Mouse (Mus musculus): ENCODE results near the gene Ckb. TPM values are rescaled to one million over a fixed set of nuclear protein-coding genes. Genes with fewer than 3 reads are reported as not detected.

Gene Ckb
- polyA plus RNA-seq, 1 experiment from 2014 or later = 1,830 TPM

DNA sequence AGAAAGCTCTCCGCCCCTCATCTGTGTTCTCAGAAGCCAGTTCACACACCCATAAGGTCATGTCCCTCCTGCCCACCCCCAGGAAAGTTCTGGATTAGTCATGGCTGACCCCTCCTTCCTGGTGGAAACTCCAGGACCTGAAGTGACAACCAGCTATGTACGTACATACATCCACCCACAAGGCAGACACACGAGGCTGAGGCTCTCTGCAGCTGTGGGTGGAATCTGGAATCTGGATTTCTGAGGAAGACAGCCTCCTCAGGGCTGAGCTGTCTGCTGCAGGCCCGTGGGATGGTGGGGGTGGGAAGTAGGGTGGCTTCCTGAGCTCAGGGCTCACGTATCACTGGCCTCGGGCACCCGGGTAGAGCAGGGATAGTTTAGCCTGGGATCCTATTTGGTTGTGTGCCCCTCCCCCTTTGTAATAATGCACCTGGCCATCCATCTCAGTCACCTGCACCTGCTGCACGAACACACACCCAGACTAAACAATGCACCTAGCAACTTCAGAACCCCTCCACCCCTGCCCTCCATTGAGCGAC is 28.9 kb upstream of the Ckb start:
- Histone ChIP-seq H3K4me1 (replicated peaks) (peaks cover 11% of the 10 kb centered on the region), H3K27me3 (no peaks in the 10 kb centered on the region), H3K4me3 (no peak overlapping the region), H3K36me3 (no peaks in the 10 kb centered on the region), H3K9me3 (no peaks in the 10 kb centered on the region), H3K9ac (no peak overlapping the region), H3K27ac (replicated peaks) (no peak overlapping the region), H3K4me2 (no peak overlapping the region)
- no peak for ATAC-seq (ENCODE audit: low FRiP score, low read depth)
- WGBS = 72% methylated on average over 9 of the region's 9 CpGs

DNA sequence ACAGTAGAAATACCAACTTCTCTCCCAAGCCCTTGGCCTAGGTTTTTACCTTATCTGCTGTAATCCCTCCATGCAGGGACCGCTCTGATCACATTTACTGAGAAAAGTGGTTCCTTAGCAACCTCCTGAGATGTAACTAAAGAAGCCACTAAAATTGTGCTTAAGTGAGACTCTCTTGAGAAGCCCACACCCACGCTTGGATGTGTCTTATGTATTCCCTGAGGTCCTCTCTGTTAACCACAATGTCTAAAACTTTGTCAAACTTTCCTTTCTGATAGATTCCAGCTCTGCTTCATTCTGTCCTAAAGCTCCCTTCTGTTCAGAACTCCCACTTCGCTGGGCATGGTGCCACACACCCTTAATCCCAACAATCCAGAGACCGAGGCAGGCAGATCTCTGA is 27.4 kb upstream of the Ckb start:
- Histone ChIP-seq H3K36me3 (no peaks in the 10 kb centered on the region), H3K4me2 (no peak overlapping the region), H3K4me1 (replicated peaks) (peaks cover 20% of the 10 kb centered on the region), H3K27ac (replicated peaks) (no peak overlapping the region), H3K27me3 (no peaks in the 10 kb centered on the region), H3K9me3 (no peaks in the 10 kb centered on the region), H3K4me3 (no peak overlapping the region), H3K9ac (no peak overlapping the region)
- 87% methylated on average over 4 of the region's 4 CpGs for WGBS
- ATAC-seq (ENCODE audit: low FRiP score, low read depth) = no peak

DNA sequence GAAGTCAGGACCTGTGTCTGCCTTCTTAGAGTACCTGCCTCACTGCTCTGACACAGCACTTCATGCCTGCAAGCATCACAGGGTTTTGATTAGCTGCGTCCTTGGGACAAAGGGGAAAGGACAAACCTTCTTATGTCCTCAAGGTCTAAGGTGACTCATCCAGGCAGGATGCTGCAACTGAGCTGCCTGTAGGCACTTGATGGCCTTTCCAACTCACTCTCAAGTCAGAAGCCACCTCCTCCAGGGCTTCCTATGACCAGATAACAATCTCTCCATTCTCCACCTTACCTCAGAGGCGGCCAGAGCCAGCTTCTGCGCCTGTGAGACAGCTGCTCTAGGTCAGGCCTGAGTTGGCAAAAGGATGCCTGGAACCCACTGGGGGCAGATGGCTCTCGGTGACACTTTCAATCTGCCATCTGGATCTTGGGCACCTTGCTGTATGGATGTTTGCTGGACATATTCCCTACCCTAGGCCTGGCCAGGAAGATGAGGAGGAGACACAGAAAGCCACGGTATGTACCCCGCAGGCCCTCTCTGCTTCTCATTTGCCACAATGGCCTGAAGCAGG is 26.3 kb upstream of the Ckb start:
- Histone ChIP-seq H3K27me3 (no peaks in the 10 kb centered on the region), H3K4me2 (no peak overlapping the region), H3K9ac (no peak overlapping the region), H3K36me3 (no peaks in the 10 kb centered on the region), H3K4me1 (replicated peaks) (peaks cover 28% of the 10 kb centered on the region), H3K27ac (replicated peaks) (no peak overlapping the region), H3K4me3 (no peak overlapping the region), H3K9me3 (no peaks in the 10 kb centered on the region)
- WGBS = 60% methylated on average over 6 of the region's 6 CpGs
- ATAC-seq (ENCODE audit: low FRiP score, low read depth) = no peak

DNA sequence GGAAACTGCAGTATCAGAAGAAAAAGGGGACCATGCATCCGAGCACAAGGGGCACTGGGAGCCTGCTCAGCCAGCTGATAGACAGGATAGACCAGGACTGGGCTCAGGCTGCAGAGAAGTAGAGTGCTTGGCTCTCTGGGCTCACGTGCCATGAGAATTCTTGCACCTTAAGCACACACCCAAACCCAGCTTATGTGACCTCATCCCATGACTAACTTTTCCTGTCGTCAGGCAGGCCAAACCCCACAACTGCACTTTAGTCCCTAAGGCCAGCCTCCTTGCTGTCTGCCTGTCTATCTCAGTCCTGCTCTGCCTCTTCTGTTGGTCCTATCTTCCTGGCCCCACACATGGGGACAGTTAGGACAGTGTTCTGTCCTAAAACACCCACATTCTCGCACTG is 25.6 kb upstream of the Ckb start:
- H3K9me3 ChIP-seq = no peaks in the 10 kb centered on the region
- H3K27me3 ChIP-seq = no peaks in the 10 kb centered on the region
- no peak overlapping the region for H3K27ac ChIP-seq (replicated peaks)
- no peak overlapping the region for H3K4me2 ChIP-seq
- no peak overlapping the region for H3K4me3 ChIP-seq
- no peak overlapping the region for H3K9ac ChIP-seq
- no peaks in the 10 kb centered on the region for H3K36me3 ChIP-seq
- H3K4me1 ChIP-seq (replicated peaks) = peaks cover 36% of the 10 kb centered on the region
- ATAC-seq (ENCODE audit: low FRiP score, low read depth) = no peak
- WGBS = 75% methylated on average over 4 of the region's 4 CpGs

DNA sequence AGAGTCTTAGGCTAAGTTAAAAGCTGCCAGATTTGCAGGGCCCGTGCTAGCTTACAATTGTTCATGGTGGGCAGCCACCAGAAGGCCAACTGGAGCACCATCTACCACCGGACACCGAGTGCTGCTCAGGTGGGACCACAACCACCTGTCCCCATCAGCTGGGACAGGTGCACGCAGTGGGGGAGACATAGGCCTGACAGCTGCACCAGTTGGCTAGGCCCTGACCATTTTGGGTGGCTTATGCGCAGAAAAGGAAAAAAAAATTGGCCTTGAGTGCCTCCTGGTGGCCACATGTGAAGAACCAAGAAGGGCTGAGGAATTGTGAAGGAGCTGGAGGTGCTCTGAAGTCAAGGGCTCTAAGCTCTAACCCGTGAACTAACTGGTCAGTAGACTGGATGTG is 24.1 kb upstream of the Ckb start:
- H3K27ac ChIP-seq (replicated peaks) = peak overlapping the region; percentile 86
- no peaks in the 10 kb centered on the region for H3K36me3 ChIP-seq
- H3K9ac ChIP-seq = no peak overlapping the region
- H3K9me3 ChIP-seq = no peaks in the 10 kb centered on the region
- no peak for ATAC-seq (ENCODE audit: low FRiP score, low read depth)
- no peaks in the 10 kb centered on the region for H3K27me3 ChIP-seq
- H3K4me3 ChIP-seq = no peak overlapping the region
- H3K4me2 ChIP-seq = no peak overlapping the region
- peaks cover 50% of the 10 kb centered on the region for H3K4me1 ChIP-seq (replicated peaks)
- 16% methylated on average over 6 of the region's 6 CpGs for WGBS

DNA sequence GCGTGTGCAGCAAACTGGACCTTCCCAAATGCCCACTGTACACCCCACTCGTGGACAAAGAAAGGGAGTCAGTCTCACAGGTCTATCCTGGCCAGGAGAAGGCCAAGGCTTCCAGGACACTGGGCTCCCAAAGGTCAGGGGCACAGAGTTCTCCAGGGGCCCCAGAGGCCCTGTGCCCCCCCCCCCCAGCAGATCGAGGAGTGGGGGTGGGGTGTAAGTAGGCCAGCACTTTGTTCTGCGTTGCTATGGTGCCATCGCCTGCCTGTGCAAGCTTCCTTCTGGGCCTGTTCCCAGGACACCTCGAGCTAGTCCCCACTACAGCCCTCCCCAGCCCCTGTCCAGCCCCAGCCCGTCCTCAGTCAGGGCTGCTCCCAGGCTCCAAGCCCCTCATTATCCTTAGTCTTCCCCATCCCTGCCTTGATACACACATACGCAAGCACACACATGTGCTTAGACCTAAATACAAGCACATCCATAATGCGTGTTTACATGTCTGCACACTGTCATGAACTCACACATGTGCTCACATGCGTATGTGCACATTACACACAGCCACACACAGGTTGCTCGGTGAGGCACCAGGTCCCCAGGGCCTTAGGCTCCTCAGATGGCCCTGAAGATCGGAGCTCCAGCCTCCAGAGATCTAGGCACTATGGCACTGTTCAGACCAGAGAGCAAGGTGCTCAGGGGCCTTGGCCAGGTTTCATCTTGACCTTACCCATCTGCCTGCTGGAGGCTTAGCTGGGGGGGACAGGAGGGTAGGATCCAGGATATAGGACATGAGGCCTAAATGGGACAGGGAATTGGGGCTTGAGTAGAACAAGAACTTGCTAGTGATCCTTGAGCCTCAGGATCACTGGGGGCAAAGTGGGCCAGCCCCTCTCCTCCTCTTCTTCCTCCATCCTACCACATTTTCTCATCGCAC is 23.0 kb upstream of the Ckb start:
- H3K27ac ChIP-seq (replicated peaks) = peak overlapping the region; percentile 86
- peak overlapping the region; percentile 25 for H3K4me2 ChIP-seq
- whole genome bisulfite sequencing = 22% methylated on average over 13 of the region's 13 CpGs
- no peak overlapping the region for H3K9ac ChIP-seq
- H3K4me1 ChIP-seq (replicated peaks) = peaks cover 60% of the 10 kb centered on the region
- no peaks in the 10 kb centered on the region for H3K27me3 ChIP-seq
- H3K9me3 ChIP-seq = no peaks in the 10 kb centered on the region
- H3K36me3 ChIP-seq = no peaks in the 10 kb centered on the region
- no peak overlapping the region for H3K4me3 ChIP-seq
- ATAC-seq (ENCODE audit: low FRiP score, low read depth) = peak; percentile 60

DNA sequence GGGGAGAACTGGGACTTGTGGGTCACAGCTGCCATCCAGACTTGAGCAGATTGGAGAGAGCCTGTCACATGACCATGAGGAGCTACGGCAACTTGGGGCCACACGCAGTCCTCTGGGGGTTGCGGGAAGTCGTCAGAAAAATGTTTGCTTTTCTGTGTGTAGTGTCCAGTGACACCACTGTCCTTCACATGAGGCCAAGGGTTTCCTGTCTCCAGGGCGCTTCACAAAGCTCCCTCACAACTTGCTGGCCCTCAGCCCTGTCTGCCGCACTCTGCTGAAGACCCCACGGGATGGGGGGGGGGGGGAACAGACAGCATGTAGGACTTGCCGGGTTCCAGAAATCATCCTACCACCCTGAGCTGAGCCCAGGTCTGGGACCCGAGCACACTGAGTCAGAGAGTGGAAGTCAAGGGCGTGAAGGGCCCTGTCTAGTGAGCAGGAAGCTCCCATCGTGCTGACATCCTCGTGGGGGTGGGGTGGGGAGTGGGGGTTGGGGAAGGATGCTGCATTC is 22.2 kb upstream of the Ckb start:
- no peaks in the 10 kb centered on the region for H3K27me3 ChIP-seq
- H3K9ac ChIP-seq = 0 out of 2 replicates have a peak overlapping the region, but pooled peaks have one; percentile 3
- no peaks in the 10 kb centered on the region for H3K9me3 ChIP-seq
- H3K4me3 ChIP-seq = no peak overlapping the region
- ATAC-seq (ENCODE audit: low FRiP score, low read depth) = peak; percentile 60
- WGBS = 1% methylated on average over 12 of the region's 12 CpGs
- peak overlapping the region; percentile 25 for H3K4me2 ChIP-seq
- H3K27ac ChIP-seq (replicated peaks) = peak overlapping the region; percentile 86
- no peaks in the 10 kb centered on the region for H3K36me3 ChIP-seq
- H3K4me1 ChIP-seq (replicated peaks) = peaks cover 60% of the 10 kb centered on the region

DNA sequence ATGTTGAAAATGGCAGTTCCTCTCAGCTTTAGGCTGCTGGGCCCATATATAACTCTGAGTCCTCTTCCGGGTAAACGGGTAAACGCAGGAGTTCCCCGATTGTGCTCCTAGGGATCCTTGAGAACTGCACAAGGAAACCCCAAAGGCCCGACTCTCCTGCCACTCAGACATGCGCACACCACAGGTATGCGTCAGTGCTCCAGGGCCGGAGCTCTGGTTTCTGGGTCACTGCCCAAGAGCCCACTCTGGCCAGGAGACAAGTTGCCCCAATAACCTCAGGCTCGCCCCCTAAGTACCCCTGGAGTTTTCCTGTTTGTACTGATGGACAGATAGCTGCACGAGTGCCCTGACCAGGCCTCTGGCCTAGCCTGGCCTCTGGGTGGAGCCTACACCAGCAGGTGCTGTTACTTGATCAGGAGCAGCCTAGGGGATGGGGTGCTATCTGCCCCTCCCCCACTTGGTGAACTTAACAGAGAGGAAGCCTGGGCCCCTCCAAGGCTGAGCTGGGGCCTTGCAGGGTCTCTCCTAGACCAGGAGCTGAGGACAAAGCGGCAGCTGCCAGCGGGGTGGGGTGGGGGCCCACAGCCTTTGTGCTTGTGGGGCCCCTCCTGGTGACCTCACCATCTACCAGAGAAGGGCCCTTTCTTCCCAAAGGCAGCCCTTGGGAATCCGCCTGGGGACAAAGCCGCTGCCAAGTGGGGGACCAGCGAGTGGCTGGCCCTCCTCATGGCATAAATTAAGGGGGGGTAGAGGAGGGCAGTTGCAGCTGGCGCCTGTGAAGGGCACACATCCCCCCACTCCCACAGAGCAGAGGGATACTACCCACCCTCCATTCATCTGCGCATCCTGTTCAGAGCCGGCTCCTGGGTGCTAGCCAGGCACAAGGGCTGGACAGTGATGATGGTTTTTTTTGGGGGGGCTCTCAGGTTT is 21.5 kb upstream of the Ckb start:
- no peaks in the 10 kb centered on the region for H3K27me3 ChIP-seq
- peak overlapping the region; percentile 86 for H3K27ac ChIP-seq (replicated peaks)
- no peaks in the 10 kb centered on the region for H3K9me3 ChIP-seq
- no peaks in the 10 kb centered on the region for H3K36me3 ChIP-seq
- peak overlapping the region; percentile 25 for H3K4me2 ChIP-seq
- 10% methylated on average over 18 of the region's 18 CpGs for WGBS
- peak overlapping the region; percentile 3; the same call in 1 of the 2 replicates for H3K9ac ChIP-seq
- ATAC-seq (ENCODE audit: low FRiP score, low read depth) = peak; percentile 81
- H3K4me3 ChIP-seq = no peak overlapping the region
- peaks cover 60% of the 10 kb centered on the region for H3K4me1 ChIP-seq (replicated peaks)

DNA sequence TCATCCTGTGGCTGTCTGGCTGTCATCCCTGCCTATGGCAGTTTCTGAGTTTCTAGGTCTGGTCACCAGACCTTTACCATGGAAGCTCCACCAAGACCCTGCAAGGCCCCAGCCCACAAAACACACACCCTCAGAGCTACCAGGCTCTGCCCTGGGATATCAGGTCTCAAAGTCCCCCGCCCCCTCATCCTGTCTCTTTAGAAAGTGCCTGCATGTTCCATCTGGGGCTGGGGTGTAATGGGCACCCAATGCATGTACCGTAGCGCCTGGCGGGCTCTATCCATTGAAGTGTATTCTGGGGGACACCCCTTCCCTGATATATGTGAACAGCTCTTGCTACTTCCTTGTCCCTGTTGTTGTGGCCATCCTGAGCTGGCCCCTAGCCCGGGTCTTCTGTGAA is 20.8 kb upstream of the Ckb start:
- Histone ChIP-seq H3K36me3 (no peaks in the 10 kb centered on the region), H3K4me2 (no peak overlapping the region), H3K9me3 (no peaks in the 10 kb centered on the region), H3K4me3 (no peak overlapping the region), H3K4me1 (replicated peaks) (peaks cover 66% of the 10 kb centered on the region), H3K27me3 (no peaks in the 10 kb centered on the region), H3K9ac (no peak overlapping the region), H3K27ac (replicated peaks) (peak overlapping the region; percentile 86)
- no peak for ATAC-seq (ENCODE audit: low FRiP score, low read depth)
- WGBS = 58% methylated on average over 5 of the region's 5 CpGs

DNA sequence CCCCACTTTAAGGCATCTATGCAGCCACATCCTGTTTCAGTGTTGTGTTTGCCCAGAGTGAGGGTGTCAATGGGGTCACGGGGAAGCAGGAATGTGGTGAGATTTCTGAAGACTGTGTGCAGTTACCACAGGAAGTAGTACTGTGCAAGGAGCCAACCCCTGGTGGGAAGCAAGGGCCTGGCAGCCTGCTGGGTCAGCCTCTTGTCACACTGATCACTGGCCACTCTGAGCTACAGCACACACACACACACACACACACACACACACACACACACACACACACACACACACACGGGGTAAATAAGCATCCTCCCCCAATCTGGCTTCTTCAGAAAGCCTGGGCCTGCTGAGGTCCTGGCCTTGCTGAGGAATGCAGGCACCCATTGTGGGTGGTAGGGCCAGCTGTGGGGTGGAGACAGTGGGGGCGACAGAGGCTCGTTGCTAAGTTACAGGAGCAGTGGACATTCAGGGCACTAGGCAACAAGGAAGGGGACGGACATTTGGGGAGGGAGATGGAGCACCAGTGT is 19.3 kb upstream of the Ckb start:
- H3K9ac ChIP-seq = no peak overlapping the region
- H3K27ac ChIP-seq (replicated peaks) = peak overlapping the region; percentile 86
- no peaks in the 10 kb centered on the region for H3K27me3 ChIP-seq
- H3K9me3 ChIP-seq = no peaks in the 10 kb centered on the region
- 5% methylated on average over 5 of the region's 5 CpGs for WGBS
- H3K4me3 ChIP-seq = no peak overlapping the region
- H3K4me2 ChIP-seq = no peak overlapping the region
- peaks cover 81% of the 10 kb centered on the region for H3K4me1 ChIP-seq (replicated peaks)
- peak; percentile 44 for ATAC-seq (ENCODE audit: low FRiP score, low read depth)
- H3K36me3 ChIP-seq = no peaks in the 10 kb centered on the region

DNA sequence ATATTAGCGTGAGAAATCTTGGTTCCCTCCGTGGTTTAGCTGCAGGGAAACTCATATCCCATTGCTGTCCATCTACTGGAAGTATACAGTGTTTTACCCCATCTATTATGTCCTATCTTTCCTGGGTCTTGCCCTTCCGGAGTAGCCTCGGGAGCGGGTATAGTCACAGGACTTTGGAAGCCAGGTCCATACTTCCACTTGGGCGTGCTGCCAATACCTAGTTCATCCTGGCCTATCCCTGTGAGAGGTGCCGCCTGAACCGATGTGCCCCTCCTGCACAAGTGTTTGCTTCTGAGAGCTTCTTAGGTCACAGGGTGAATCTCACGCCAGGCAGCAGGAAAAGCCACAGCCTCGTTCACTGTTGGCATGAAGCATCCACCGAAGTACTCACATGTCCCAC is 17.3 kb upstream of the Ckb start:
- H3K27ac ChIP-seq (replicated peaks) = no peak overlapping the region
- no peak overlapping the region for H3K4me2 ChIP-seq
- H3K4me1 ChIP-seq (replicated peaks) = peaks cover 65% of the 10 kb centered on the region
- H3K9ac ChIP-seq = no peak overlapping the region
- H3K27me3 ChIP-seq = no peaks in the 10 kb centered on the region
- no peaks in the 10 kb centered on the region for H3K9me3 ChIP-seq
- 79% methylated on average over 11 of the region's 11 CpGs for WGBS
- no peaks in the 10 kb centered on the region for H3K36me3 ChIP-seq
- no peak overlapping the region for H3K4me3 ChIP-seq
- no peak for ATAC-seq (ENCODE audit: low FRiP score, low read depth)
